ENCODE assay signal across 27 mouse cellular contexts in genomic region chr11:26753616-26754015, GRCm38 (mm10).
DNase-seq lines count a peak whose midpoint lies in the region; ATAC-seq and TF ChIP-seq lines count a peak whose summit lies in the region.
"Had no signal": no experiment of that assay in that cellular context is flagged by ENCODE, and none has a peak within 500 bp of the region (broad histone marks: within the 10 kb centered on the region; RNA-seq: fewer than 3 reads in every experiment).

No protein-coding gene starts in this region.

- no peak for TF ChIP-seq EP300 in lung, postnatal 0 days (IDR thresholded peaks at IDR 0.05)

- H3K4me3 ChIP-seq in hindbrain, embryonic 10.5 days, result no peak overlapping the region
- H3K4me3 ChIP-seq in hindbrain, embryonic 16.5 days (ENCODE audit: low read length), result no peak overlapping the region
- H3K4me3 ChIP-seq in neural tube, embryonic 11.5 days (ENCODE audit: low read depth, low read length), result no peak overlapping the region
- no peak overlapping the region for H3K4me3 ChIP-seq in lung, postnatal 0 days (ENCODE audit: low read depth, low read length)
- H3K4me3 ChIP-seq: forebrain, embryonic 15.5 days; heart, embryonic 10.5 days; heart, embryonic 15.5 days; hindbrain, embryonic 13.5 days; neural tube, embryonic 13.5 days; stomach, embryonic 15.5 days had no signal

- TF ChIP-seq CTCF in lung, postnatal 0 days (IDR thresholded peaks at IDR 0.05), result no peak

- H3K27ac ChIP-seq in hindbrain, embryonic 10.5 days, result peak overlapping the region; percentile 57
- no peak overlapping the region for H3K27ac ChIP-seq in hindbrain, embryonic 16.5 days (ENCODE audit: low read depth, low read length)
- no peak overlapping the region for H3K27ac ChIP-seq in neural tube, embryonic 11.5 days (ENCODE audit: low read depth, low read length)
- H3K27ac ChIP-seq in lung, postnatal 0 days (ENCODE audit: low read length), result no peak overlapping the region
- H3K27ac ChIP-seq: forebrain, embryonic 15.5 days; heart, embryonic 10.5 days; heart, embryonic 15.5 days; hindbrain, embryonic 13.5 days; liver, embryonic 14.5 days; neural tube, embryonic 13.5 days; stomach, embryonic 15.5 days had no signal

- no peaks in the 10 kb centered on the region for H3K36me3 ChIP-seq in hindbrain, embryonic 10.5 days
- H3K36me3 ChIP-seq in hindbrain, embryonic 16.5 days (ENCODE audit: control insufficient read depth, insufficient read depth, low read length), result no peaks in the 10 kb centered on the region
- H3K36me3 ChIP-seq in neural tube, embryonic 11.5 days (ENCODE audit: control insufficient read depth, insufficient read depth, low read length), result no peaks in the 10 kb centered on the region
- H3K36me3 ChIP-seq in lung, postnatal 0 days (ENCODE audit: insufficient read depth, low read length), result no peaks in the 10 kb centered on the region
- H3K36me3 ChIP-seq: forebrain, embryonic 15.5 days; heart, embryonic 10.5 days; heart, embryonic 15.5 days; hindbrain, embryonic 13.5 days; neural tube, embryonic 13.5 days; stomach, embryonic 15.5 days had no signal

- ATAC-seq in hindbrain, embryonic 16.5 days, result no peak
- peak; percentile 29; the same call in 1 of the 2 replicates for ATAC-seq in neural tube, embryonic 11.5 days (ENCODE audit: insufficient read depth, low FRiP score, low TSS enrichment)
- no peak for ATAC-seq in lung, postnatal 0 days
- ATAC-seq: forebrain, embryonic 15.5 days; inflammation-experienced regulatory T-cells, adult 6 months had no signal

- H3K9ac ChIP-seq in hindbrain, embryonic 16.5 days (ENCODE audit: low read depth, low read length), result no peak overlapping the region
- H3K9ac ChIP-seq in neural tube, embryonic 11.5 days (ENCODE audit: low read length), result no peak overlapping the region
- H3K9ac ChIP-seq in lung, postnatal 0 days (replicated peaks; ENCODE audit: low read depth), result no peak overlapping the region
- H3K9ac ChIP-seq: forebrain, embryonic 15.5 days; heart, embryonic 15.5 days; hindbrain, embryonic 13.5 days; liver, embryonic 14.5 days; neural tube, embryonic 13.5 days; stomach, embryonic 15.5 days had no signal

- DNase-seq in hindbrain, embryonic 10.5 days (ENCODE audit: low spot score), result no peak
- no peak for DNase-seq in neural tube, embryonic 11.5 days (ENCODE audit: low spot score)
- DNase-seq in neural tube, embryonic 10.5 days (ENCODE audit: extremely low spot score, low spot score), result no peak
- peak; percentile 16 for DNase-seq in embryo, embryonic 11 days
- DNase-seq in spleen, postnatal 10 days (ENCODE audit: low spot score in 2 of 2), result no peak
- DNase-seq in lung, postnatal 0 days (ENCODE audit: low spot score), result no peak
- DNase-seq: adrenal gland, postnatal 10 days; cerebellum, adult 8-10 months; gastrocnemius, postnatal 25 days; heart, adult 11 months; kidney, adult 11 months; kidney, postnatal 14 days; layer of hippocampus, adult 9-11 months; liver; lung, adult 2 months; lung, postnatal 14 days; midbrain, embryonic 14.5 days; thymus, postnatal 14 days had no signal

- no peak overlapping the region for H3K4me2 ChIP-seq in hindbrain, embryonic 16.5 days (ENCODE audit: low read length)
- H3K4me2 ChIP-seq in neural tube, embryonic 11.5 days (ENCODE audit: low read depth), result no peak overlapping the region
- no peak overlapping the region for H3K4me2 ChIP-seq in lung, postnatal 0 days (replicated peaks; ENCODE audit: low read depth, low read length)
- H3K4me2 ChIP-seq: forebrain, embryonic 15.5 days; heart, embryonic 15.5 days; hindbrain, embryonic 13.5 days; neural tube, embryonic 13.5 days; stomach, embryonic 15.5 days had no signal

- H3K27me3 ChIP-seq in hindbrain, embryonic 10.5 days (ENCODE audit: insufficient read depth, poor library complexity, severe bottlenecking), result no peaks in the 10 kb centered on the region
- H3K27me3 ChIP-seq in hindbrain, embryonic 16.5 days (replicated peaks; ENCODE audit: control insufficient read depth, insufficient read depth, low read length), result no peaks in the 10 kb centered on the region
- no peaks in the 10 kb centered on the region for H3K27me3 ChIP-seq in neural tube, embryonic 11.5 days (ENCODE audit: control insufficient read depth, insufficient read depth, low read length)
- no peaks in the 10 kb centered on the region for H3K27me3 ChIP-seq in lung, postnatal 0 days (replicated peaks; ENCODE audit: insufficient read depth, low read length)
- H3K27me3 ChIP-seq: forebrain, embryonic 15.5 days; heart, embryonic 15.5 days; hindbrain, embryonic 13.5 days; neural tube, embryonic 13.5 days; stomach, embryonic 15.5 days had no signal

- WGBS in hindbrain, embryonic 10.5 days, result 50% methylated on average over 1 of the region's 1 CpGs
- 49% methylated on average over 1 of the region's 1 CpGs for WGBS in hindbrain, embryonic 16.5 days
- WGBS in neural tube, embryonic 11.5 days, result 65% methylated on average over 1 of the region's 1 CpGs
- WGBS in lung, postnatal 0 days, result 93% methylated on average over 1 of the region's 1 CpGs

- no peaks in the 10 kb centered on the region for H3K9me3 ChIP-seq in hindbrain, embryonic 10.5 days
- H3K9me3 ChIP-seq in hindbrain, embryonic 16.5 days (ENCODE audit: control insufficient read depth, low read length), result no peaks in the 10 kb centered on the region
- no peaks in the 10 kb centered on the region for H3K9me3 ChIP-seq in neural tube, embryonic 11.5 days (ENCODE audit: control insufficient read depth, low read length)
- no peaks in the 10 kb centered on the region for H3K9me3 ChIP-seq in lung, postnatal 0 days (ENCODE audit: low read length)
- H3K9me3 ChIP-seq: forebrain, embryonic 15.5 days; heart, embryonic 10.5 days; heart, embryonic 15.5 days; hindbrain, embryonic 13.5 days; neural tube, embryonic 13.5 days; stomach, embryonic 15.5 days had no signal

- H3K4me1 ChIP-seq in hindbrain, embryonic 10.5 days (replicated peaks), result peaks cover 14% of the 10 kb centered on the region
- no peaks in the 10 kb centered on the region for H3K4me1 ChIP-seq in hindbrain, embryonic 16.5 days (ENCODE audit: control insufficient read depth, insufficient read depth, low read depth, low read length)
- H3K4me1 ChIP-seq in neural tube, embryonic 11.5 days (ENCODE audit: control insufficient read depth, insufficient read depth, low read length), result no peaks in the 10 kb centered on the region
- H3K4me1 ChIP-seq in lung, postnatal 0 days (ENCODE audit: insufficient read depth, low read depth, low read length), result no peaks in the 10 kb centered on the region
- H3K4me1 ChIP-seq: forebrain, embryonic 15.5 days; heart, embryonic 10.5 days; heart, embryonic 15.5 days; hindbrain, embryonic 13.5 days; neural tube, embryonic 13.5 days; stomach, embryonic 15.5 days had no signal
